Mouse (Mus musculus) midbrain, embryonic 11.5 days (tissue): ENCODE data around the gene Ccdc154. TPM values are rescaled to one million over a fixed set of nuclear protein-coding genes. Genes with fewer than 3 reads are reported as not detected.

ENCODE experiments used
- polyA plus RNA-seq: library from polyadenylated mRNA; unstranded; fragments of >200 nt; fragmentation: Nextera tagmentation; extraction: Ambion mirVana; gene quantifications from 2 replicates; pipeline ENCODE4 v1.2.1, GENCODE M21; 2014

The Ccdc154 gene
- polyA plus RNA-seq, 1 experiment from 2014 or later: not detected

Other genes with a start within 250 kb of the Ccdc154 start
- gene Mapk8ip3, start 225.5 kb upstream of the Ccdc154 start, polyA plus RNA-seq: 31.7 and 36.5 TPM in 2 replicates
- 283 and 284 TPM in 2 replicates for gene Jpt2, start 201.8 kb upstream of the Ccdc154 start, polyA plus RNA-seq
- 10.8 and 11.2 TPM in 2 replicates for gene Cramp1l, start 146.7 kb upstream of the Ccdc154 start, polyA plus RNA-seq
- 20.9 and 21.2 TPM in 2 replicates for gene Ift140, start 146.4 kb upstream of the Ccdc154 start, polyA plus RNA-seq
- gene Tmem204, start 78.9 kb upstream of the Ccdc154 start, polyA plus RNA-seq: 9.5 and 10.4 TPM in 2 replicates
- 22.5 and 23.2 TPM in 2 replicates for gene Telo2, start 46.5 kb upstream of the Ccdc154 start, polyA plus RNA-seq
- gene Ptx4, start 41.7 kb upstream of the Ccdc154 start, polyA plus RNA-seq: not detected in 2 replicates
- gene Clcn7, start 29.1 kb upstream of the Ccdc154 start, polyA plus RNA-seq: 16.7 and 20.4 TPM in 2 replicates
- not detected in 2 replicates for gene Gm38655, start 13.0 kb downstream of the Ccdc154 start, polyA plus RNA-seq
- gene BC003965, start 22.1 kb downstream of the Ccdc154 start, polyA plus RNA-seq: 34.4 TPM in 2 replicates
- 4.2 and 6.4 TPM in 2 replicates for gene Unkl, start 25.9 kb downstream of the Ccdc154 start, polyA plus RNA-seq
- 59.5 and 63.2 TPM in 2 replicates for gene Gnptg, start 77.7 kb downstream of the Ccdc154 start, polyA plus RNA-seq
- 62.5 and 64.3 TPM in 2 replicates for gene Tsr3, start 77.7 kb downstream of the Ccdc154 start, polyA plus RNA-seq
- gene Baiap3, start 93.9 kb downstream of the Ccdc154 start, polyA plus RNA-seq: 1.3 and 1.4 TPM in 2 replicates
- 863 and 877 TPM in 2 replicates for gene Ube2i, start 112.2 kb downstream of the Ccdc154 start, polyA plus RNA-seq
- gene Prss34, start 135.9 kb downstream of the Ccdc154 start, polyA plus RNA-seq: not detected in 2 replicates
- gene Prss28, start 146.2 kb downstream of the Ccdc154 start, polyA plus RNA-seq: not detected in 2 replicates
- not detected in 2 replicates for gene Prss29, start 156.2 kb downstream of the Ccdc154 start, polyA plus RNA-seq
- not detected in 2 replicates for gene Tpsab1, start 183.1 kb downstream of the Ccdc154 start, polyA plus RNA-seq
- gene Tpsb2, start 203.8 kb downstream of the Ccdc154 start, polyA plus RNA-seq: not detected in 2 replicates
- not detected in 2 replicates for gene Tpsg1, start 206.8 kb downstream of the Ccdc154 start, polyA plus RNA-seq